Mouse (Mus musculus): ENCODE data around the gene Ambra1.
"Not testable (repeated sequence)": the region's sequence is repeated elsewhere in the genome, so short reads cannot be mapped to it uniquely, and the experiment has no call there.

Gene Ambra1

DNA sequence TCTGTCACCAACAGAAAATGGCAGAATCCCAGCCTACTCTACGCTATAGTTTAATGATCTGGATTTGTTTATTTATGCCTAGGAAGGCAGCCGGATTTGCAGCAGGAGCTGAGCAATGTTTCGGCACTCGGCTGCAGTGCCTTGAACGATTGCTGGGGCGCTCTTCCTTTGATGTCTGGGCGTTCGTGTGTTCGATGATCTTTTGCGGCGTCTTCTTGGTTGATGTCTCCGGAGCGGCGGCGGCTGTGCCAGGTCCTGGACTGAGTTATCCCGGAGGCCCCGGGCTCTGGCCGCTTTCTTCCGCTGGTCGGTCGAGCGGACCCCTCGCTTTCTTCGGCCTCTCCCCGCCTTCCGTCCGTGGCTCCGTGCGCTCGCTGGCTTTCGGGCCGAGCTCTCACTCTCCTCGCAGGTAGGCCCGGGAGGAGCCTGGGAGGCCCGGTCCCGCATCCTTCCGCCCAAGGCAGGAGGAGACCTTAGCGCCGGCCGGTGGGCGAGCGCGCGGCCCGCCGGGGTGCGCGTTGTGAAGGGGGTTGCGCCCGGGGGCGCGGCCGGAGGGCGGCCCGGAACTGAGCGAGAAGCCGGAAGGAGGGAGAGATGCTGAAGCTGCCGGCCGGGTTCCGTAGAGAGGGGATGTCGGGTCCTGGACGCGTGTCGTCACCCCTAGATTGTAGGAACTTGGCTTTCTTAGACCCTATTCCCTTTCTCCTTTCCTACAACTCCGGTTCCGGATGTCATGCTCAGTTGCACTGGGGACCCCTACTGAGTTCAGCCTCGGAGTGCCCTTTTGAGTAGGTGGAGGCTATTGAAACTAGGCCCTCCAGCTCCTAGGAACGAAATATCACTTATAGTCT is at the start of gene Ambra1:
TSS of gene Ambra1 (plus strand) at position 164 of the 851 bp plus-strand sequence.
- DNase-seq (ENCODE audit: low spot score) = peak; percentile 88

- no peak for DNase-seq (ENCODE audit: low spot score)
Observed at GRCm38 (mm10) chr2:91682850-91683249, 47.1 kb upstream of the Ambra1 start.

- no peak for DNase-seq (ENCODE audit: low spot score)
Observed at GRCm38 (mm10) chr2:91683919-91684318, 46.0 kb upstream of the Ambra1 start.

- DNase-seq (ENCODE audit: low spot score) = peak; percentile 78
Observed at GRCm38 (mm10) chr2:91689452-91689851, 40.5 kb upstream of the Ambra1 start.

GRCm38 (mm10) chr2:91695436-91696224 is 34.3 kb upstream of the Ambra1 start:
- no peak for DNase-seq (ENCODE audit: low spot score)

- DNase-seq (ENCODE audit: low spot score) = no peak
Observed at GRCm38 (mm10) chr2:91696225-91696590, 33.7 kb upstream of the Ambra1 start.

DNA sequence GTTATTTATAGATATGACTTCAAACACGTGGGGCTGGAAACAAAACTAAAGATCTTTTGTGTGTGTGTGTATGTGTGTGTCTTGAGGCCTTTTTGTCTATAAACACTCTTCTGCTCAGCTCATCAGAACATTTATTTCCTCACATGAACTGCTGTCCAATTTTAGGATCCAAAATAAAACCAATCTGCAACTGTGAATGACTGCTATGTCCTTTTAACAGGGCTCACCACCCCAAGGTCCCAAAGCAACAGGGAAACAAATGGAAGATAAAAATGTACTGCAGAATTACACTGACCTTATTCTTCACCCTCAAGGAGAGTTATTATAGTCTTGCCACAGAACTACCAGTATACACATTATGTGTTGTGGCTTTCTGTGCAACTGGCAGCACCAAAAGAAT is 30.7 kb upstream of the Ambra1 start:
- no peak for DNase-seq (ENCODE audit: low spot score)

DNA sequence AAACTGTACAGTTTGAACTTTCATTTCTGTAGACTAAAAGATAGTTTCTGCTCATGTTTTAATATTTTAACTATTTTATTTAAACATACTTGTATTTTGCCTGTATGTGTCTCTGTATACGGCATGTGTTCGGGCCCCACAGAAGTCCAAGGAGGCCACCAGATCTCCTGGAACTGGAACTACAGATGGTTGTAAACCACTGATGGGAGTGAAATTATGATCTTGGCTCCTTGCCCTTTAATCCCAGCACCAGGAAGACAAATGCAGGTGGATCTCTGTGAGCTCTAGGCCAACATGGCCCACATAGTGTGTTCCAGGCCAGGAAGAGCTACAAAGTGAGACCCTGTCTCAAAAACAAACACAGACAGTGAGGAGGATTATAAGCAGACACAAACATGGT is 28.6 kb upstream of the Ambra1 start:
- DNase-seq (ENCODE audit: low spot score) = no peak

DNA sequence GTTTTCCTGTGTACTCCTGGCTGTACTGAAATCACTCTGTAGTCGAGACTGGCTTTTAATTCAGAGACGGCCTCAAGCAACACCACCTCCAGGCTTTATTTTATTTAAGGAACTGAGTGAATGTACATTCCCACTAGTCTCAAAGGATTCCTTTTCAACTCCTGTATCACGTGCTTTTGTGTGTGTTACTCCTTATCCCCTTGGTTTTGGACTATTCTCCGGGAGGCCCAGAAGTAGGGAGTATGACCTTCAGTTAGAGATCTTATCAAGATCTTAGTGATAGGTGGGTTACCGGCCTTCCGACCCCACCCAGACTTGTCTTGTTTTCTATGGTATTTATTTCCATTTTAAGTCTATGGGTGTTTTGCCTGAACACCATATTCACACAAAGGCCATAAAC is 24.2 kb upstream of the Ambra1 start:
- DNase-seq (ENCODE audit: low spot score) = no peak

DNA sequence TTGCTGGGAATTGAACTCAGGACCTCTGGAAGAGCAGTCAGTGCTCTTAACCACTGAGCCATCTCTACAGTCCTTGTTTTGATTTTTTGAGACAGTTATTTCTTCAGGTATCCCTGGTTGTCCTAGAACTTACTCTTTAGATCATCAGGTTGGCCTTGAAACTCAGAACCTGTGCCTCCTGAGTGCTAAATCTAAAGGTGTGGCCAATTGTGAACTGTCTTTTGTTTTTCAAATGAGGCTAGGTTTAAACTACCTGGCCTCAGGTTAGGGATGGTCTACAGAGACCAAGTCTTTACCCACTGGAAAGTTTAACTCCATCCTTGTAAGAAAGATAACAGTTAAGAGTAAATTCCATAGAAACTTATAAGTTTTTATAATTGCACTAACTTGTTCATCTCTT is 23.5 kb upstream of the Ambra1 start:
- no peak for DNase-seq (ENCODE audit: low spot score)

DNA sequence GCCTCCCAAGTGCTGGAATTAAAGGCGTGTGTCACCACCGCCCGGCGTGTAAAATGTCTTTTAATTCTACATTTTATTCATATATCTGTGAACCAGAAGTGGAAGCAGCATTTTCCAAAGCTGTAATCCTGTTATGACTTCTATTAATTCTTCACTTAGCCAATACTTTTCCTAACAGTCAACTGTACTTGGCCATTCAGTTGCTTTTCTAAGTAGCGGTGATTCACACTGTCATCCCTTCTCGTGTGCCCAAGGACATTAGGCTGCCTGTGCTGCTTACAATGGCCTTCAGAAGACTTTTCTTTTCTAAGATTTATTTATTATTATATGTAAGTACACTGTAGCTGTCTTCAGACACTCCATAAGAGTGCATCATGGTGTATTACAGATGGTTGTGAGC is 21.6 kb upstream of the Ambra1 start:
- no peak for DNase-seq (ENCODE audit: low spot score)

DNA sequence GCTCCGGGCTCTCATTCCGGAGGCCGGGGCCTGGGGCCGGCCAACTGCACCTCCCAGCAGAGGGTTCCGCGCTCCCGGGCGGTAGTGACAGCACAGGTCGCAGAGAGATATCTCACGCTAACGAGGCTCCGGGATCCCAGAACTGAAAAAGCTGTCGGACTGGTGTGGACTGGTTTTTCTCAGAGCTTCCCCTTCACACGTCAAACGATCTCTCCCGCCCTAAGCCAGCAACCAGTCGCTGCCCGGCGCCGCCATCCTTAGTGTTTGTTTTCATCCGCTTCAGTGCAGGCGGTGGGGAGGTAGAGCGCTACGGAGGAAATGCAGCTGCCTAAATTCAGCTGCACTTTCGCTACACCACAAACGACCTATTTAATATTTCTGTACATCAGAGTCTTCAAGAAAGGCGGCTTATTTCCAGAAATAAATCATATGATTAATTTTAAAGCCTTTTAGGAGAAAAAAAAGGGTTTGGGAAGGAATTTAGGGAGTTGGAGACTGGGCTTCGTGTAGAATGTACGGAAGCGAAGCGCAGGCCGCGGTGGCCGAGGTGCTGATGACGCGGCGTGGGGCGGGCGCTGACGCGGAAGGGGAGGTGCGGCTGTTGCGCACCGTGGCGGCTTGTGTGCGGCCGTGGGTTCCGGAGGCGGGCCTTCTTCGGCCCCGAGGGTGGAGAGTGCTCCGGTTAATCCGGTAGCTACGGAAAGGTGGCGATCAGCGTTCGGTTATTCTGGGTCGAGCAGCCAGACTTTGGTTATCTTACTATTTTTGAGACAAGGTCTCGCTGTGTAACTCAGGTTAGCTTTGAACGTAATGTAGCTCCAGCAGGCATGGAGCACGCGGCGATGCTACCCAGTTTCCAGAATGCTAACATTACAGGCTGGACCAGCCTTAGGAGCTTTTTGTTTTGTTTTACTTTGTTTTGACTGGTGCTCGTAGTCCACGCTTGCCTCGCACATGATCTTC is 19.4 kb upstream of the Ambra1 start, which contains the start of the genes Atg13 and Harbi1:
TSS of gene Atg13 (minus strand) at position 305 of the 963 bp plus-strand sequence.
TSS of gene Harbi1 (plus strand) at position 581 of the 963 bp plus-strand sequence.
- peak; percentile 93 for DNase-seq (ENCODE audit: low spot score)

DNA sequence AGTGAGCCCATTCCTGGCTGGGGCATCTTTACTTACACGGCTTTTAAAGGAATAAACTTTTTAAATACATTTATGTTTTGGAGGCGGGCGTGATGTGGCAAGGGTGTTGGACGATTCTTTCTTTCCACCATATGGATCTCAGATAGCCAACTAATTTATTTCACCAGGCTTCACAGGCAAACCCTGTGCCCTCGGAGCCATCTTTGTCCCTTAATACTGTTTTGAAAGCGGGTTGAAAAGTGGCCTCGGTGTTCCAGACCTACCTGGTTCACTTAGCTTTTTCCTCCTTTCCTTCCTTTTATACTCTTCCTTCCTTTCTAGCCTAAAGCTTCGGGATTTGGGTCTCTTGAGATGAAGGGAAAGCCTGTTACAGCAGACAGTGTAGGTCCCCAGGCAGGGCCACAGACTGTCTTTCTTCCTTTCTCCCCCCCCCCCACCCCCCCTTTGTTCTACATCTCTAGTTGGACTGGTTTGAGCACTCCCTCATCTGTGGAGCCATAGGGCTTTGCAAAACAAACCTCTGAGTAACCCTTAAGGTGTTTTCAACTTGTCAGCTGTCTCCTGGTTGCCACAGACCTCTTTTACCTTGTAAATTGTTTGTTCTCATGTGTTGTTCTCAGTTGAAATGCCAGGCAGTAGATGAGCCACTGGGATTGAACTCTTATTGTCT is 18.5 kb upstream of the Ambra1 start:
- no peak for DNase-seq (ENCODE audit: low spot score)

GRCm38 (mm10) chr2:91714921-91715320 is 15.0 kb upstream of the Ambra1 start:
- DNase-seq (ENCODE audit: low spot score) = no peak

DNA sequence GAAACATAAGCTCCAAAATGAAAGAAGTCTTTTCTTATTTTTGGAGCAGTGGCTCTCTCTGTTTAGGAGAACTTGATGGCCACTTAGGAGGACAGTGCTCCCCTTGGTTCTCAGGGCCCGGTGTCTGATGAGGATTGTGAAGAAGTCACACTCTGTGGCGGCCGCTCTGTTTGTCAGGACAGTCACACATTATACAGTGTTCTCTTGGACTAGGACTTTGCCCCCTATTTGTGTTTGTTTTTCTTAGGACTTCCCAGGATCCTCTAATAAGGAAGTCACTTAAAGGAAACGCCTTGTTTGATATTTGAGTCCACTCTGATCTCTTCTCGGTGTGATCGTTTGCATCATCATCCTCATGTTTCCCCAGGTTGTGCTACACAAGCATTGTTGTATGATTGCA is 11.7 kb upstream of the Ambra1 start:
- no peak for DNase-seq (ENCODE audit: low spot score)

DNA sequence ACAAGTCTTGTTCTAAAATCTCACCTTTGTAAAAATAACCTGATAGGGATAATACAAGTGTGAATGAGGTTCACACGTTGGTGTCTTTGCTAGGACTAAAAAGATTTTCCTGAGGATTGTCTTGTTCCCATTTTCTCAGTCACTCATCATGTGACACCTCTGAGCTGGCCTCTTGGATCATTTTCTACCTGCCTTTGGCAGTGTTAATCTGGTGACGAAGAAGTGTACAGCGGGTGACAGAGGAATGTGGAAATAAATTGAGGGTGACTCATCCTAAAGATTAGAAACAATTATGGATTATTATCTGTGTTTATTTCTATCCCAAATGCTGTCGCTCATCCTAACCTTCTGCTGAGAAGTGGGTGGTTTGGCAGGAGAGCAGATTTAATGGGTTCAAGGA is 6.6 kb upstream of the Ambra1 start:
- DNase-seq (ENCODE audit: low spot score) = no peak

GRCm38 (mm10) chr2:91723951-91724350 is 6.0 kb upstream of the Ambra1 start:
- DNase-seq (ENCODE audit: low spot score) = no peak

DNA sequence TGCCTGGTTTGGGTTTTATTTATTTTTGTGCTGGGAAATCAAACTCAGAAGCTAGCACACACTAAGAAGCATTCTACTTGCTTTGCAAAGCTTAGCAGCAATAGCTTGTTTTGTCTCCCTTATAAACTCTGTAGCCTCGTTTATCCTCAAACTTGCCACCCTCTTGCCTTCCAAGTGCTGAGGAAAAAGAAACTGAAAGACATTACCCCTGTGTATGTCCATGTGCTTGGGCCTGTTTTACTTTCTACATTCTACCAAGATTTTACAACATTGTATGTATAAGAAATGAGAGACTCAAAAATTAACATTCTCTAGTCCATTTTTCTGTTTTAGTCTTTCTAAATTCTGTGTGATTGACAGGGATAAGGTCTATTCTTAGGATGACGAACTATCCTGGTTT is 5.2 kb upstream of the Ambra1 start:
- DNase-seq (ENCODE audit: low spot score) = no peak

DNA sequence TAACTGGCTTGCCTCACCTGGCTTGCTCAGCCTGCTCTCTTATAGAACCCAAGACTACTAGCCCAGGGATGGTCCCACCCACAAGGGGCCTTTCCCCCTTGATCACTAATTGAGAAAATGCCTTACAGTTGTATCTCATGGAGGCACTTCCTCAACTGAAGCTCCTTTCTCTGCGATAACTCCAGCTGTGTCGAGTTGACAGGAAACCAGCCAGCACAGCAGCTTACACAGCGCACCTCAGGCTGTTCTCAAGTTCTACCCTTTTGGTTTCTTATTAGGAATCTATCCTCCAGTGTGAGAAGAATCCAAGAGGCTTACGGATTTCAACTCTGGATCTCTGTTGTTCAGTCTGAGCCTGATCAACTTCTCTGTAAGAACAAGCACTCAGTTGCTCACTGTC is 4.5 kb upstream of the Ambra1 start:
- DNase-seq (ENCODE audit: low spot score) = not testable (repeated sequence)

DNA sequence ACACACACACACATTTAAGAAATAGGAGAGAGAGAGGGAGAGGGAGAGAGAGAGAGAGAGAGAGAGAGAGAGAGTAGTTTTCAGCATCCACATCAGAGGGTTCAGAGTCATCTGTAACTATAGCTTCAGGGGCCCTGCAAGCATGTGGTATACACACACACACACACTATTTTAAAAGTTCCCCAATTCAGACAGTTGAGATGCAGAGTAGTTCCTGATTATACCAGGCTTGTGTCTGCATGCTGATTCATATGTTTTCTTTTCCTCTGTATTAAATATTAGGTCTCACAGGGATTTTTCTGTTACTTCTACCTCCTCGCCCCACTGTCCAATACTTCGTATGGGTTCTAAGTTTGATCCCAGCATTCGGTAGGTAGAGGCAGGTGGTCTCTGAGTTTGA is 2.9 kb upstream of the Ambra1 start:
- no peak for DNase-seq (ENCODE audit: low spot score)

DNA sequence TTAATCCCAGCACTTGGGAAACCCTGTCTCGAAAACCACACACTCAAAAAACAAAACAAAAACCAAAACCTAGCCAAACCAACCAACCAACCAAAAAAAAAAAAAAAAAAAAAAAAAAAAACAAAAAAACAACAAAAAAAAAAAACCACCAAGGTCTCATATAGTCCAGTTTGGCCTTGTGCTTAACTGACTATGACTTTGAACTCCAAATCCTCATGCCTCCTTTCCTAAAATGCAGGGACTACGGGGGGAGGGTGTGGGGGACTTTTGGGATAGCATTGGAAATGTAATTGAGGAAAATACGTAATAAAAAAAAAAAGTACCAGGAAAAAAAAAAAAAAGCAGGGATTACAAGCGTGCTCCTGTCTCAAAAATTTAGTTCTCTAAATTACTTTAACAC is 363 bp upstream of the Ambra1 start:
- no peak for DNase-seq (ENCODE audit: low spot score)
